Mouse (Mus musculus) myocyte (in vitro differentiated cells): ENCODE data around the gene Irf2.

Experiments
- E2F4 ChIP-seq: IDR thresholded peaks from one replicate; pipeline ENCODE4 v1.6.1; 2011; ENCODE audit warnings: mild to moderate bottlenecking, control low read depth, moderate library complexity; ENCODE audit not compliant: insufficient read depth
- POLR2A ChIP-seq: IDR thresholded peaks from one replicate; pipeline ENCODE4 v1.6.1; 2011; ENCODE audit warnings: low read depth, mild to moderate bottlenecking, control low read depth, moderate library complexity; ENCODE audit not compliant: insufficient read length
- TCF3 ChIP-seq: IDR thresholded peaks from one replicate; pipeline ENCODE4 v1.6.1; 2011; ENCODE audit warnings: low read depth, control low read depth; ENCODE audit not compliant: insufficient read length
- USF1 ChIP-seq: IDR thresholded peaks from one replicate; pipeline ENCODE4 v1.6.1; 2011; ENCODE audit warnings: low read depth, mild to moderate bottlenecking, control low read depth, moderate library complexity

GRCm38 (mm10) chr8:46811944-46812343, 72.4 kb downstream of the Irf2 start:
- no peak for TF ChIP-seq POLR2A
- no peak for TF ChIP-seq USF1
- TF ChIP-seq E2F4: no peak
- no peak for TF ChIP-seq TCF3
